Mouse (Mus musculus) embryonic facial prominence, embryonic 11.5 days (tissue): ENCODE results near the gene Rps6kb1. TPM values are rescaled to one million over a fixed set of nuclear protein-coding genes. Genes with fewer than 3 reads are reported as not detected.

Experiments used
- microRNA counts: library from miRNA; unstranded; fragments of <30 nt; microRNA quantifications from one replicate; lab custom pipeline; 2016
- microRNA-seq: library from miRNA; unstranded; fragments of <30 nt; microRNA quantifications from one replicate; pipeline ENCODE4, GENCODE M21; 2016; ENCODE audit warnings: borderline number of aligned reads
- polyA plus RNA-seq: library from polyadenylated mRNA; unstranded; fragments of >200 nt; fragmentation: Nextera tagmentation; extraction: Ambion mirVana; gene quantifications from 2 replicates; pipeline ENCODE4 v1.2.1, GENCODE M21; 2014

Rps6kb1 gene
- polyA plus RNA-seq, 1 experiment from 2014 or later: 69.7 TPM

MicroRNAs encoded within 50 kb of the gene (microRNA counts, 519-probe panel; counts per million panel counts)
- 4,260 counts per million, percentile 68 among the panel's probes with 10 or more counts for microRNA mmu-miR-21 (lab: Ali Mortazavi, UCI)

Small RNA genes within 50 kb of the gene (microRNA-seq; reads per million reads assigned to microRNA genes)
- gene Mir21a: 8,460 reads per million, percentile 90 among the genes with 10 or more reads in this experiment

Other genes with a start within 250 kb of the Rps6kb1 start
- 12.1 and 13.2 TPM in 2 replicates for gene Med13, start 187.2 kb downstream of the Rps6kb1 start, polyA plus RNA-seq
- gene Rnft1, start 60.1 kb downstream of the Rps6kb1 start, polyA plus RNA-seq: 33.4 and 33.8 TPM in 2 replicates
- 12.6 and 13.1 TPM in 2 replicates for gene Tubd1, start 186 bp upstream of the Rps6kb1 start, polyA plus RNA-seq
- 99.7 and 99.8 TPM in 2 replicates for gene Vmp1, start 139.0 kb upstream of the Rps6kb1 start, polyA plus RNA-seq
- 46.9 and 49.6 TPM in 2 replicates for gene Ptrh2, start 139.2 kb upstream of the Rps6kb1 start, polyA plus RNA-seq
- 154 and 159 TPM in 2 replicates for gene Cltc, start 212.8 kb upstream of the Rps6kb1 start, polyA plus RNA-seq